Mouse (Mus musculus) heart, postnatal 4 days (tissue): ENCODE data around the gene Olfr295. TPM values are rescaled to one million over a fixed set of nuclear protein-coding genes. Genes with fewer than 3 reads are reported as not detected.

ENCODE experiments used
- DNase-seq: peaks from one replicate; pipeline ENCODE4 v3.0.0; 2021
- total RNA-seq, 2 experiments: library from RNA; stranded (reverse); gene quantifications; 2 replicates each; pipeline ENCODE4 v1.2.3; 2021

The Olfr295 gene
- total RNA-seq, result not detected

DNA sequence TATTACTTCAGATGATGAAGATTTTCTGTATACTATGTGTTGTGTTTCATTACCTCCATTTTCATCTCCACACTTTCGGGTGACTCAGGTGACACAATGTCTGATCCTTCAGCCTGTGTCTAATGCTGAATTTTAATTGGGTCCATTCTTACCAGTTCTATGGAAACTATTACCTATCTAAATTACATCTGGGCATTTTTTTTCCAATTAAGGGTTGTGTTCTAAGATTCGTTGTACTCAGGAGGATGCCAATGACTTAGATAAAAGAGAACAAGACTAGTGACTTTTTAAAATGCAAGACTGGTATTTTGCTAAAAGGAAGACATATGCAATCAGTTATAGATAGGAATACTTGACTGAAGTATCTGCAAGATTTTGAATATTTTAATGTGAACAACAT lies at the start of gene Olfr295:
Olfr295 (plus strand) TSS at position 301 of the 400 bp plus-strand sequence.
- DNase-seq, result no peak

DNA sequence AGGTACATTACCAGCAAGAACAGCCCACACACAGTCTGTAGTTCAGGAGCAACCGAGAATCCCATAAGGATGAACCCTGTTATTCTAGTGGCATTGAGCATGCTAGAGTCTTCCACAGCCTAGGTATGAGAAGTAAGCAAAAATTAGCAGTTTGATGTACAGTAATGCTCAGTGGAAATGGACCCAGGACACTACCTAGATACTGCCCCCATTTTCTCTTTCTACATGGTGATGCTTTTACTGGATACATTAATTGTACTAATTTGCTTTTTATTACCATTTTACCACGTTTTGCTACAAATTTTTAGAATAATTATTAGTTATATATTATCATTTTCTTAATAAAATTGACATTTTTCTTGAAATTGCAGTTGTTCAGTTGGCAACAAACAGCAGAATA lies 32.9 kb downstream of the Olfr295 start, which contains the start of gene Olfr294:
Olfr294 (minus strand) TSS at position 101 of the 400 bp plus-strand sequence.
- DNase-seq, result no peak

Other genes starting within 250 kb of the Olfr295 start
- not detected for gene Olfr307, start 246.3 kb upstream of the Olfr295 start, total RNA-seq
- gene Olfr305, start 216.9 kb upstream of the Olfr295 start, total RNA-seq, result not detected
- not detected for gene Olfr304, start 197.2 kb upstream of the Olfr295 start, total RNA-seq
- not detected for gene Olfr303, start 186.1 kb upstream of the Olfr295 start, total RNA-seq
- not detected for gene Olfr301, start 180.0 kb upstream of the Olfr295 start, total RNA-seq
- not detected for gene Olfr299, start 123.9 kb upstream of the Olfr295 start, total RNA-seq
- not detected for gene Olfr298, start 91.4 kb upstream of the Olfr295 start, total RNA-seq
- not detected for gene Olfr297, start 63.9 kb upstream of the Olfr295 start, total RNA-seq
- gene Olfr294, start 32.8 kb downstream of the Olfr295 start, total RNA-seq, result not detected
- gene Olfr293, start 65.2 kb downstream of the Olfr295 start, total RNA-seq, result not detected
- not detected for gene Olfr292, start 104.5 kb downstream of the Olfr295 start, total RNA-seq
- gene Folh1, start 192.1 kb downstream of the Olfr295 start, total RNA-seq, result not detected
- gene Vmn2r77, start 211.2 kb downstream of the Olfr295 start, total RNA-seq, result not detected